Mouse (Mus musculus) left cerebral cortex, postnatal 10 days (tissue): ENCODE data around the gene Fgfrl1. TPM values are rescaled to one million over a fixed set of nuclear protein-coding genes. Genes with fewer than 3 reads are reported as not detected.
A peak's percentile ranks its signal among the peaks of the same experiment; 100 is the strongest.

Experiments used
- DNase-seq, 2 experiments: peaks; one replicate each; pipeline ENCODE4 v3.0.0; 2021 to 2022; ENCODE audit warnings: low spot score in 2 of 2, mixed read lengths in 1 of 2; ENCODE audit errors: extremely low spot score in 1 of 2
- intact Hi-C: fragments of 180-260 bp; cut with DNase I; formaldehyde crosslinking; loops from one replicate; pipeline ENCODE4 v1.15.1; 2025
- total RNA-seq, 2 experiments: library from RNA; stranded (reverse); gene quantifications; 2 replicates each; pipeline ENCODE4 v1.2.3; 2021

Fgfrl1 gene
- total RNA-seq = 10 to 100 TPM; 12.5 to 16.2 TPM

DNA sequence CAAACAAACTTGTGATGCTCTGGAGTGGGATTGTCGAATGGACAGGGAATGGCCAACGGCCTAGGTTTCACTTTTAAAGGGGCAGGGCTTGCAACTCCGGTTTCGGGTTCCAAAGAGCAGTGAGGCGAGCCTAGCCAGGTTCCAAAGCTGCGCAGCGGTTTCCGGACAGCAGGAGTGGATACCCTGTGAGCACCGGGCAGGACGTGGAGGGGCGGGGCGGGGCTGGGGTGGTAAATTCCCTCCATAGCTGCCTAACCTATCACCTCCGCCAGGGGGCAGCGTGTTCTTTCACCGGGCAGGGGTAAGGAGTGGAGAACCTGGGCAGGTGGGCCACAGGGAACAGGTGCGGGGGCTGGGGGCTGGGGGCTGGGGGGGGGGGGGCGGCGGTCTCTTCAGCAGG is at the start of gene Fgfrl1:
Fgfrl1 (plus strand) TSS at position 112 of the 400 bp plus-strand sequence.
- peak in 1 of 2 experiments; percentile 68 for DNase-seq
- intact Hi-C loops = no loop called here

GRCm38 (mm10) chr5:108643674-108644073 is 48.5 kb upstream of the Fgfrl1 start:
- no peak for DNase-seq

GRCm38 (mm10) chr5:108645651-108646342 is 46.4 kb upstream of the Fgfrl1 start:
- intact Hi-C loops = no loop called here
- DNase-seq = no peak

More at GRCm38 (mm10) chr5:108643674-108644073, 48.5 kb upstream of the Fgfrl1 start:
- intact Hi-C loops = no loop called here

GRCm38 (mm10) chr5:108646343-108646660 is 45.9 kb upstream of the Fgfrl1 start:
- intact Hi-C loops = no loop called here

GRCm38 (mm10) chr5:108647311-108647710 is 44.9 kb upstream of the Fgfrl1 start:
- intact Hi-C loops = no loop called here
- no peak for DNase-seq

More at GRCm38 (mm10) chr5:108646343-108646660, 45.9 kb upstream of the Fgfrl1 start:
- DNase-seq = no peak

DNA sequence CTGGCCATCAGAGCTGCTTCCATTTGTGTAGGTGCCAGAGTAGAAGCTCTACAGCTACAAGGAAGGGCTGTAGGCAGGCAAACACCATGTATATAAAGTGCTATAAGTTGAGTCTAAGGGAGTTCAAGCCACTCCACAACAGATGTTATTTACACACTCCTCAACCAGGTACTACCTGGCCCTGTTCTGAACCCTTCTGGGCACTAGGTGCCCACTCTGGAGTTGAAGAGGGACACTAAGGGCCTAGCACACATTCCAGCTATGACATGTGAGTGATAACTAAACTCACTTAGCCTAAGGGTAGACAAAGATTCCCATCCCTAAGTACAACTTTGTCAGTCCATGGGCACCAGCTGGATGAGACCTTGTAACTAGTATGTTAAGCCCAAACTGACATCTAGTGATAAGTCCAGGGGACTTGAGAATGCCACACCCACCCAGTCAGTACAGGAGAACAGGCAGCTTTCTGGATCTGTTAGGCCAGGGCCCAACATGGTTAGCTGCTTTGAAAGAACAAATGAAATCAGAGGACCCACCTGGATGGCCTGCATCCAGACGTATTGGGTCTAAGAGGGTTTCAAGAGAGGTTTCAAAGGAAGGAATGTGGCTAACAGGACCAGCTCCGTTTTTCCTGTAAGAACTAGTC is 44.2 kb upstream of the Fgfrl1 start:
- DNase-seq = no peak
- intact Hi-C loops = no loop called here

DNA sequence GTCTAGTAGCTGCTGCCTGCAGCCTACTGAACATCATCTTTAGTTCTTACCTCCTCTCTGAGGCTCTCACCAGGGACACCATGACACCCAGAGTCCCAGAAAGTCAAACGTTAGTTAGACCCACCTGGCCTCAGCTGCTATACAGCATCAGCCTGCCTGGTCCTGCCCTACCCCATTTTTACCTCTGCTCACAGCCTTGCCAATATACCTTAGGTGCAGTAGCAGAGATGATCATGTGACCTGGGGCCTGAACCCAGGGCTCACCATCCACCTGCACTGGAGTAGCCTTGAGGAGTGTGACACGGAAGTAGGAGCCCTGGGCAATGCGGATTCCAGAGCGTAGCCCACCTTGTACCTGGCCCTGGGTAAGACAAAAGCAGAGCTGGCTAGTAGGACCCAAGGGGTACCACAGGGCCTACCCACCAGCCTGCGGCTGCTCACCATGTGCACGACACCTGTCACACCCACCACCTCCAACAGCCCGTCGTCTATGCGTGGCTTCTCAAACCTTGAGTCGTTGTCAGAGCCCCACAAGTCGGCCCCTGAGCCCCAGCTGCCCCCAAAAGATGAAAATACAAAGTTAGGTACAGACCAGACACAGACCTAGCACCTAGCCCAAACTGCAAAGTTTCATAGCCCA is 43.1 kb upstream of the Fgfrl1 start:
- intact Hi-C loops = no loop called here
- no peak for DNase-seq

- intact Hi-C loops = no loop called here
- DNase-seq = no peak
Measured at GRCm38 (mm10) chr5:108650341-108650740, 41.8 kb upstream of the Fgfrl1 start.

DNA sequence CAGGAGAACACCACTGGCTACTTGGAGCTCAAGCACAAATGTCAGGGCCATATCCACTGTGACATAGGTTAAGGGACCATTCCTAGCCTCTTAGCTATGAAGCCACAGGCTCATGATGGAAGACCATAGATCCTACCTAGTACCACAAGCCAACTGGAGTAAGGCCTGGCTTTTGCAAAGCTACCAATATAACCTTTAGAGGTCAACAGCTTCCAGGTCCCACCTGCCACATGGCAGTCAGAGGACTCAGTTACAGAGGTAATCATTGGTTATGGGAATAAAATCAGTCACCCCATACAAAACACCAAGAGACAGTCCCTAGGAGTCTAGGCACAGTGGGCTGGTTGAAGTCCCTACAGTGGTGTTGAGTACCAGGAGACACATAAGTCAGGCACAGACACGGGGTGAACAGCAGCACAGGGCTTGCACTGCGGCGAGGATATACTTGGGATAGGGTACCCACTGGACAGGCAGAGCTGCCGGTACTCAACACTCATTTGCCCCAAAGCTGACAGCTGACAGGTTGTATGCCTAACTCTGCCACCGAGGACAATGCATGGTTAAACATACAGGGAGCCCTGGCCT is 41.0 kb upstream of the Fgfrl1 start:
- intact Hi-C loops = no loop called here
- no peak for DNase-seq

DNA sequence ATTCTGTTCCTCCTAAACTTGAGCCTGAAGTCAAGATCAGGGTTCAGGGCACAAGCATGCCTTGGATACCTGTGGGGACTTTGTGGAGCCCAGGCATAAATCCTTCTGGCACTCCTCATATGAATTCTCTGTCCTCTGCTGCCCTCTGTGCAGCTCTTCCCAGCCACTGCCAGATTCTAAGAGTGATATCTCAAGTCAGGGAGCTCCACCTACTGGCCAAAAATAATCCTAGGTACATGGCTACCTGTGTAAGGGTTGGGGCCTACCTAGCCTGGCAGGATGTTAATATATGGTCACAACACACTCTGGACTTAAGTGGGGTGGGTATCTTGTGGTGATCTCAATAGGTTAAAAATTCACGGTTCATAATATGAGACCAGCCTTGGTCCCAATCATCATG is 40.4 kb upstream of the Fgfrl1 start:
- intact Hi-C loops = no loop called here
- DNase-seq = no peak

DNA sequence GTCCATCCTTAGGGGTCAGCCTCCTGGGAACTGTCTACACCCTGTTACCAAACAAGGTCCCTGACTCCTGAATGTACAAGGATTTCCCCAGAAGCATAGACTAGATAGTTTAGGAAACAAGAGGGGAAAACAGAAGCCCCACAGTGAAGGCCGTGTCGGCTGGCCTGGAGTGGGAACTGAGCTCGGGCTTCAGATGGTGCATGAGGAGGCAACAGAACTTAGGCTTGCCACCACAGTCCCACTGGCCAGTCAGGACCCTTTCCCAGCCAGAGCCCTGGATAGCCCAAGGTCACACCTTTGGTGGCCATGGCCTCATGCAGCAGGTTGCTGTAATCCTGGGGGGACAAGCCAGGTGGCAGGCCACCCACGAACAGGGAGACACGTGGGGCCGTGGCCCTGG is 38.8 kb upstream of the Fgfrl1 start:
- no peak for DNase-seq
- intact Hi-C loops = no loop called here

DNA sequence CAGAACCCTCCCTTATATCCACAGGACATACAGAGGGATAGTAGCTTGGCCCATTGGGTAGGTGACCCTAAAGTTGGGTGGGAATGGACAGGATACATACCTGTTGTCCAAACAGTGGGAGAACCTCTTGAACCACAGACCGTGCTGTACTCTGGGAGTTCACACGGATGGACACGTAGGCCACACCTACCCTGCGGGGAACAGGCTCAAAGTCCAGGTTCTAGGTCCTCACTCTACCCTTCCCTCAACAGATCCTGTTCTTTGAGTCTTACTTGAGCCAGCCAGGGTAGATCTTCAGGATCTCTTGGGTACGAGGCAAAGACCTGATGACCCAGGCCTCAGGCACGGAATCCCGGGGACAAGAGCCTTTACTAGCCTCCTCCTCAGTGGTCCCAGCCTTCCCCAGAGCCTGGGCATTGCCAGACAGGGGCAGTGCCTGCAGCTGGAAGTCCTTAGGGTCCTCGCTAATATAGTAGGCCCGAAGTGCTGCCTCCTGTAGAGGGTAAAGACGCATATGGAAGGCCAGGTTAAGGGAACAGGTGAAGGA is 37.7 kb upstream of the Fgfrl1 start:
- no peak for DNase-seq
- intact Hi-C loops = no loop called here

DNA sequence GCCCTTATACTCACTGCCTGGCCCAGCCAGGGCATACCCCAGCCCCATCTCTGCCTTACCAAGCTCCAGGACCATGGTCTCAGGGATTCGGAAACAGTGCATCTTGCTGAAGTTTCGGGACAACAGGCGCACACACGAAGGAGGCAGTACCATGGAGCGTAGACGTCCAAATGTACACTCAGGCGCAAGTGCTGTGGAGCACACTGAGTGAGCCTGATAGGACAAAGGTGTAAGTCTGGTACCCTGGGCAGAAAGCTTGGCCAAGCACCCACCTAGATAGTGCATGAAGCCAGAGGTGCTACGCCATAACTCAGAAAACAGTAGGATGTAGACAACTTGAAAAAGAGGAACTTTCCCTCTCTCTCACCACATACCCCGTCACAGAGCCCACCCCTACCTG is 36.8 kb upstream of the Fgfrl1 start:
- no peak for DNase-seq
- intact Hi-C loops = no loop called here

GRCm38 (mm10) chr5:108655891-108656650 is 36.1 kb upstream of the Fgfrl1 start:
- intact Hi-C loops = no loop called here
- no peak for DNase-seq

GRCm38 (mm10) chr5:108657406-108657805 is 34.8 kb upstream of the Fgfrl1 start:
- DNase-seq = no peak
- intact Hi-C loops = no loop called here

DNA sequence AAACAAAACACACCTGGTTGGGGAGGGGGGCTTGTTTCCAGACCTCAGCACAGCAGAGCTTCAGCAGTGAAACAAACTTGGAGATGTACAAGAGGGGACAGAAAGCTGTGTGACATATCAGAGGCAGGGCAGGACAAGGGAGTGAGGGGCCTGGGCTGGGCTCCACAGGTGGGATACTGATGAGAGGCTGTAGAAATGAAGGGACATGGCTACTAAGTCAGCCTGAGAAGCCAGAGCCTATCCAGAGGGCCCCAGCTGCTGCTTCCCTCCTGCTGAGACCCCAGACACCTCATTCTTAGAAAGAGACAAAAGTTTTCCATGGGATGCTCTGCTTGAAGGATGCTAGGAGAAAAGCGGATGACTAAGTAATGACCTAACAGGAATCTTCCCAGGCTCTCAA is 33.6 kb upstream of the Fgfrl1 start:
- intact Hi-C loops = no loop called here
- DNase-seq = peak in 1 of 2 experiments; percentile 12

- intact Hi-C loops = no loop called here
Measured at GRCm38 (mm10) chr5:108659698-108660631, 32.2 kb upstream of the Fgfrl1 start, which contains the start of gene Idua. Gene Idua (plus strand): TSS chr5:108660331.

More at GRCm38 (mm10) chr5:108659698-108660631, 32.2 kb upstream of the Fgfrl1 start, which contains the start of gene Idua:
- DNase-seq = no peak
